Mouse (Mus musculus) spleen, adult 2 months (tissue): ENCODE results near the gene Med4.

Source experiments
- CTCF ChIP-seq: fragments of 200-500 bp; IDR thresholded peaks from 2 replicates; pipeline ENCODE4 v1.5.1; 2011; ENCODE audit warnings: mild to moderate bottlenecking, inconsistent platforms; ENCODE audit not compliant: insufficient read depth, insufficient read length, insufficient replicate concordance; ENCODE audit errors: extremely low read depth
- POLR2A ChIP-seq: fragments of 200-500 bp; IDR thresholded peaks from 2 replicates; pipeline ENCODE4 v1.6.1; 2011; ENCODE audit warnings: low read depth, low read length, inconsistent platforms

DNA sequence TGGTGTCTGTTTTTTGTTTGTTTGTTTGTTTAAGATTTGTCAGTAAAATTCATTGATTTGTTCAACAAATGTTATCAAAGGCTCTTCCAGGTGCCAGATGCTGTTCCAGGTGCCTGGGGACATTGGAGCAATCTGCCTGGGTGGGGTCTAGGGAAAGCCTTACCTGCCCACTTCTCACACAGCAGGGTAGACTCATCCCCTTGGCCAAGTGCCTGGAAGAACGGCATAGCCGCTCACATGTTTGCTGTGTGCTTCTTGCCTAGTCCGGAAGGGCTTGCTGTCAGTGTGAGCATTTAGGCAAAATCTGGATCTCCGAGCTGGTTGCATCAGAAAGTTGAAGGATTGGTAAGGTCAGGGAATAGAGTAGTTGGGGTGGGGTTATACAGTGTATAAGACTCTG is 47.6 kb upstream of the Med4 start:
- no peak for TF ChIP-seq POLR2A
- no peak for TF ChIP-seq CTCF
